Mouse (Mus musculus) colon, adult 2 months (tissue): ENCODE data around the gene Kifc3. TPM values are rescaled to one million over a fixed set of nuclear protein-coding genes. Genes with fewer than 3 reads are reported as not detected.

ENCODE experiments used
- polyA plus RNA-seq: library from polyadenylated mRNA; depleted of rRNA; stranded (reverse); fragments of >200 nt; gene quantifications from 2 replicates; pipeline ENCODE4 v1.2.3, GENCODE M21; 2012; rRNA removed

Gene Kifc3
- 46.0 and 55.8 TPM in 2 replicates for polyA plus RNA-seq

DNA sequence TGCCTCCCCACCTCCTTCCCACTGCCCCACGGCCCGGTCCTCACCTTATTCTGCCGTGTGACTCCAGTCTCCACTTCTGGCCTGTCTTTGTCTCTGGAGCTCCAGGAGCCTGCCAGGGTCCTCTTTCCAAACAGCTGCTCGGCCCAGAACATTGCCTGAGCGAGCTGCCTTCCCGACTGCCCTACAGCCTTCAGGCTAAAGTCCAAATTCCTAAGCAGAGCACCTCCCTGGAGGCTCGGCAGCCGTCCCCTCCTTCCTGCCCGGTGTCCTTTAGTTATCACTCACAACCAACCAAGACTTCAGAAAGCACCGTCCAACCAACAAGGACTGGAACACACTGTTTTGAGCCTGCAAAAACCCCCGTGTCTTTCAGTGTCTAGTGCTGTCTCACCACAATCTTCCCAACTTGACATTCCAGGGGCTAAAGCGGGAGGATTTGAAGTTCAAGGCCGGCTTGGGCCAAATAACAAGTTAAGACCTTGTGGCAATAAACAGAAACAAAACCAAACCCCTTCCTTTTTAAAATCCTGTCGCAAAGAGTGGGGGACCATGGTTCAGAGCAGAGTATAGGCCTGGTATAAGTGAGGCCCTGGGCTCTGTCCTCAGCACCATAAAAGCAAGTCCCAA lies at the start of gene Kifc3:
Kifc3 (minus strand) TSS at position 164 of the 627 bp plus-strand sequence.

DNA sequence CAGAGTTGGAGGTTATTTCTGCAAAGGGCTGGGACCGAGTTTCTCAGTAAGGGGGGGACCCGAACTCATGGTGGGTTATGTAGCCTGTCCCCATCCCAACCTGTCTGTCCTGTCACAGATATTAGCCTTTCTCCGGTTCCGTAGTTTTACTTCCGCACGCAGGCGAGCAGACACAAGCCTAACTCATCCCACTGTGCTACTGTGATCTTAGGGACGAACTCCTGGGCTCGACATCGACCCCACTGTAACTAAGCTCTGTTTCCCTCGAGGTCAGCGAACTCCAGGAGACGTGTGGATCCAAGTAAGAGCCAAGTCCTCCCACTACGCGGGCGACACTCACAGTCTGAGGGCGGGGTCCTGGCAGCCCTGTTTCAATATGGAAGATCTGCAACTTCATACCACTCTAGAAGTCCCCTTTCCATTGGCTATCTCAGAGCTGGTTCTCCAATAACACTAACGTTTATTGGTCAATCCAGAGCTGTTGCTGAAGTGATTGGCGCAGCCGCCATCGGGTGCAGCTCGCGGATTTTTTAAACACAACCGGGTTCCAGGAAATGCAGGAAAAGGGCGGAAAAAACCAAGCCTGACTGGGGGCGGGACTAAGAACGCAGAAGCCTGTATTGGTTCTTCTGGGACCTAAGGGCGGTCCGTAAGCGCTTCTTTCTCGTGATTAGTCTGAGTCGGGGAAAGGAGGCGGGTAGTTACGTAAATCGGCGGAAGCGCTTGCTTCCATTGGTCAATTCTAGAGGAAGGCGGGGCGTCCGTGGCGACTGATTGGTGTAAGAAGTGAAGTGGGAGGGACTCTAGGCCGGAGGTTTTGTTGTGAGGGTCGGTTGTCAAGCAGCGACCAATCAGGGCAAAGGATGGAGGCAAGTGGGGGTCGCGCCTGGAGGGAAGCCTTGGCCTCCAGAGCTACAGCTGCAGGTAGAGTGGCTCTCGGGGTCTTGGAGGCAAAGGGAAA lies 122.0 kb downstream of the Kifc3 start, which contains the start of gene Katnb1:
Katnb1 (plus strand) TSS at position 806 of the 961 bp plus-strand sequence.

DNA sequence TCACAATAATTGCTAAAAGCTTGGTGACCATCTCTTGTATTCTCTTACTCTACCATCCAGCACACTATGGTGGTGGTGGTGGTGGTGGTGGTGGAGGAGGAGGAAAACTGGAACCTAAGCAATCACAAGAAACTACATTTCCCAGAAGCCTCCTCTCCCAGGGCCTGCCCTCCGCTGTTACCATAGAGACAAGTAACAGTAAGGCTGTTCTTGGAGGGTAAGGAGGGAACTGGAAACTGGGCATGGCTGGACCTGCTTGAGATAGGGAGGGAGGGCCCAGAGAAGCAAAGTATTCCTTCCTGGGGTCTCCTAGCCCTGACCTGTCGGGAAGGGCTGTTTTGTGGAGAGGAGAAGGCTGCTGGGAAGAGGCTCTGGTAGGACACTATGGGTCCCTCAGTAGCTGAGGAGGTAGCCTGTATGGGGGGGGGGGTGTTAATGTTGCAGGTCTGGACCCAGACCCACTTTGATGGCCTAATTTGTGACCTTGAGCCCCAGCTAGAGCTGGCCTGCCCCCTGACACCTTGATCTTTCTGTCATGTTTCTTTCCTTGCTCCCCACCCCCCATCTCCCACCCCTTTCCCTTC lies 147.6 kb downstream of the Kifc3 start, which contains the start of gene Drc7:
Drc7 (plus strand) TSS at position 177 of the 584 bp plus-strand sequence.

Other genes starting within 250 kb of the Kifc3 start
- 104 and 110 TPM in 2 replicates for gene Adgrg1, start 228.1 kb downstream of the Kifc3 start, polyA plus RNA-seq
- gene Adgrg3, start 185.1 kb downstream of the Kifc3 start, polyA plus RNA-seq, result 7.2 and 7.7 TPM in 2 replicates
- 0.07 TPM in 1 of 2 replicates, not detected in the other for gene Drc7, start 147.7 kb downstream of the Kifc3 start, polyA plus RNA-seq
- gene Katnb1, start 121.6 kb downstream of the Kifc3 start, polyA plus RNA-seq, result 19.9 and 23.1 TPM in 2 replicates
- gene Cngb1, start 103.8 kb upstream of the Kifc3 start, polyA plus RNA-seq, result 0.22 and 0.38 TPM in 2 replicates
- 0.56 TPM in 1 of 2 replicates, not detected in the other for gene Tepp, start 107.8 kb upstream of the Kifc3 start, polyA plus RNA-seq
- 11.6 and 11.7 TPM in 2 replicates for gene Zfp319, start 129.1 kb upstream of the Kifc3 start, polyA plus RNA-seq
- gene Usb1, start 129.5 kb upstream of the Kifc3 start, polyA plus RNA-seq, result 25.7 and 38.3 TPM in 2 replicates
- 103 and 104 TPM in 2 replicates for gene Mmp15, start 149.5 kb upstream of the Kifc3 start, polyA plus RNA-seq
- gene Cfap20, start 232.1 kb upstream of the Kifc3 start, polyA plus RNA-seq, result 39.2 and 55.8 TPM in 2 replicates